Mouse (Mus musculus) cerebellum, adult 18-20 months (tissue): ENCODE data around the gene Nbeal2.
"Not testable (repeated sequence)": the region's sequence is repeated elsewhere in the genome, so short reads cannot be mapped to it uniquely, and the experiment has no call there.

Source experiments
- DNase-seq, 2 experiments: peaks; one replicate each; pipeline ENCODE4 v3.0.0; 2021

Gene Nbeal2

GRCm38 (mm10) chr9:110653655-110654461 lies at the start of gene Nbeal2:
Gene Nbeal2 (minus strand): TSS chr9:110654161.
- peak; percentile 88 to 92 for DNase-seq

- no peak for DNase-seq
These were observed 48.9 kb upstream of the Nbeal2 start for GRCm38 (mm10) chr9:110702848-110703247.

- DNase-seq = no peak
These were observed 47.4 kb upstream of the Nbeal2 start for GRCm38 (mm10) chr9:110701114-110702032.

GRCm38 (mm10) chr9:110699574-110699973 lies 45.6 kb upstream of the Nbeal2 start:
- no peak for DNase-seq

- DNase-seq = peak in 1 of 2 experiments; percentile 48
These were observed 43.5 kb upstream of the Nbeal2 start for GRCm38 (mm10) chr9:110697465-110697864.

GRCm38 (mm10) chr9:110696427-110696826 lies 42.5 kb upstream of the Nbeal2 start:
- no peak for DNase-seq

- no peak for DNase-seq
These were observed 41.3 kb upstream of the Nbeal2 start for GRCm38 (mm10) chr9:110695165-110695755.

GRCm38 (mm10) chr9:110689261-110689779 lies 35.4 kb upstream of the Nbeal2 start:
- peak; percentile 32 to 52 for DNase-seq

- peak in 1 of 2 experiments; percentile 42 for DNase-seq
These were observed 33.9 kb upstream of the Nbeal2 start for GRCm38 (mm10) chr9:110687846-110688245.

GRCm38 (mm10) chr9:110687061-110687460 lies 33.1 kb upstream of the Nbeal2 start:
- DNase-seq = peak in 1 of 2 experiments; percentile 58

GRCm38 (mm10) chr9:110686472-110686871 lies 32.5 kb upstream of the Nbeal2 start:
- no peak for DNase-seq

GRCm38 (mm10) chr9:110685591-110685990 lies 31.6 kb upstream of the Nbeal2 start:
- no peak for DNase-seq

- peak; percentile 39 to 49 for DNase-seq
These were observed 31.2 kb upstream of the Nbeal2 start for GRCm38 (mm10) chr9:110685187-110685586.

GRCm38 (mm10) chr9:110684100-110684831 lies 30.3 kb upstream of the Nbeal2 start:
- DNase-seq = peak; percentile 87 to 89

GRCm38 (mm10) chr9:110683574-110684099 lies 29.7 kb upstream of the Nbeal2 start:
- no peak for DNase-seq

- DNase-seq = not testable (repeated sequence)
These were observed 28.7 kb upstream of the Nbeal2 start for GRCm38 (mm10) chr9:110682697-110683096.

- DNase-seq = no peak
These were observed 28.3 kb upstream of the Nbeal2 start for GRCm38 (mm10) chr9:110682255-110682654.

- DNase-seq = no peak
These were observed 27.9 kb upstream of the Nbeal2 start for GRCm38 (mm10) chr9:110681817-110682216.

GRCm38 (mm10) chr9:110680736-110681507 lies 27.0 kb upstream of the Nbeal2 start:
- DNase-seq = no peak

GRCm38 (mm10) chr9:110678886-110679285 lies 24.9 kb upstream of the Nbeal2 start:
- no peak for DNase-seq

GRCm38 (mm10) chr9:110676492-110676911 lies 22.5 kb upstream of the Nbeal2 start:
- no peak for DNase-seq
